Comparison of ENCODE assay signal across 8 mouse cellular contexts in genomic region chr3:100685763-100686370, GRCm38 (mm10). TPM values are rescaled to one million over a fixed set of nuclear protein-coding genes. Genes with fewer than 3 reads are reported as not detected.
DNase-seq lines count a peak whose midpoint lies in the region; ATAC-seq and TF ChIP-seq lines count a peak whose summit lies in the region.

No protein-coding gene starts in this region.

- under 1% methylated on average over 34 of the region's 77 CpGs for WGBS in forebrain, embryonic 15.5 days

- H3K79me2 ChIP-seq in MEL (ENCODE audit: control insufficient read depth, insufficient read depth, low read length, poor library complexity) = peaks cover 37% of the 10 kb centered on the region

- peak overlapping the region; percentile 92 for H3K9ac ChIP-seq in MEL (ENCODE audit: control insufficient read depth, low read depth, low read length, poor library complexity, severe bottlenecking)
- H3K9ac ChIP-seq in forebrain, embryonic 15.5 days (replicated peaks) = peak overlapping the region; percentile 88

- TF ChIP-seq CTCF in MEL (IDR thresholded peaks at IDR 0.05 in 2 of 3, conservative IDR thresholded peaks at IDR 0.05 in 1 of 3; ENCODE audit: control insufficient read depth in 1 of 3, insufficient read depth in 1 of 3, low read depth in 2 of 3, low read length in 3 of 3, poor library complexity in 1 of 3, severe bottlenecking in 1 of 3) = no peak

- intact Hi-C loops in heart, postnatal 36 days (cut with DNase I) = loop anchor here (5.0 to 10.0 kb wide), 3 partner anchors 239 to 521 kb away; partner anchors contain the start of genes Gdap2, Trim45 and Wdr3

- H3K9me3 ChIP-seq in MEL (replicated peaks; ENCODE audit: insufficient read depth, low read length) = no peaks in the 10 kb centered on the region
- no peaks in the 10 kb centered on the region for H3K9me3 ChIP-seq in forebrain, embryonic 15.5 days

- DNase-seq in MEL (ENCODE audit: low read depth, low spot score) = peak; percentile 74
- peak; percentile 84 for DNase-seq in cerebellum, adult 11-12 months
- peak; percentile 74 to 89 for DNase-seq in heart, postnatal 36 days
- peak; percentile 64 for DNase-seq in layer of hippocampus, adult 9-11 months
- peak; percentile 72 for DNase-seq in lung, postnatal 14 days
- DNase-seq in ovary, postnatal 36 days (ENCODE audit: low spot score) = peak; percentile 80
- DNase-seq in thymus, postnatal 36 days = peak; percentile 79 to 80

- TF ChIP-seq POLR2A in MEL (IDR thresholded peaks at IDR 0.05; ENCODE audit: control insufficient read depth in 1 of 2, insufficient read depth in 1 of 2, low read depth in 1 of 2, low read length in 2 of 2, poor library complexity in 1 of 2) = peak in 1 of 2 experiments; percentile 38; a peak in 1 of 4 replicates

- peak overlapping the region; percentile 93 for H3K4me2 ChIP-seq in forebrain, embryonic 15.5 days (replicated peaks)

- H3K4me3 ChIP-seq in MEL (ENCODE audit: control insufficient read depth in 1 of 2, insufficient read depth in 1 of 2, low read depth in 2 of 2, low read length in 2 of 2) = peak overlapping the region; percentile 86 to 97
- H3K4me3 ChIP-seq in forebrain, embryonic 15.5 days = peak overlapping the region; percentile 81

- TF ChIP-seq RAD21 in MEL (IDR thresholded peaks at IDR 0.05; ENCODE audit: low read depth, low read length) = no peak

- peak; percentile 91; the same call in 1 of the 2 replicates for ATAC-seq in forebrain, embryonic 15.5 days (replicated peaks)

- 0 out of 4 replicates have a peak, but pooled peaks cover 0 to 1% of the 10 kb centered on the region in 2 experiments for H3K27me3 ChIP-seq in MEL (ENCODE audit: control insufficient read depth in 1 of 2, insufficient read depth in 2 of 2, low read length in 2 of 2)
- no peaks in the 10 kb centered on the region for H3K27me3 ChIP-seq in forebrain, embryonic 15.5 days

- H3K4me1 ChIP-seq in MEL (ENCODE audit: control insufficient read depth in 1 of 2, insufficient read depth in 2 of 2, low read length in 2 of 2) = peaks cover 8 to 12% of the 10 kb centered on the region in 2 experiments
- H3K4me1 ChIP-seq in forebrain, embryonic 15.5 days = peaks cover 37% of the 10 kb centered on the region

- peak overlapping the region; percentile 68 for H3K27ac ChIP-seq in MEL (ENCODE audit: control insufficient read depth, low read depth, low read length)
- H3K27ac ChIP-seq in forebrain, embryonic 15.5 days (replicated peaks) = peak overlapping the region; percentile 97

- peaks cover 0 to 13% of the 10 kb centered on the region in 2 experiments; a peak in 2 of 4 replicates for H3K36me3 ChIP-seq in MEL (ENCODE audit: control insufficient read depth in 1 of 2, insufficient read depth in 2 of 2, low read length in 2 of 2)
- H3K36me3 ChIP-seq in forebrain, embryonic 15.5 days = no peaks in the 10 kb centered on the region

- TF ChIP-seq EP300 in MEL (IDR thresholded peaks at IDR 0.05; ENCODE audit: low read depth in 1 of 2, low read length in 2 of 2) = no peak

TF ChIP-seq in MEL, 35 proteins besides CTCF, POLR2A, EP300 and RAD21:
- TF ChIP-seq MXI1 (IDR thresholded peaks at IDR 0.05; ENCODE audit: low read depth, low read length) = peak; percentile 39; the same call in 1 of the 2 replicates
- TF ChIP-seq USF2 (IDR thresholded peaks at IDR 0.05; ENCODE audit: borderline replicate concordance in 1 of 2, insufficient read depth in 1 of 2, low read depth in 1 of 2, low read length in 2 of 2) = no peak
- peak; percentile 50; the same call in 1 of the 2 replicates for TF ChIP-seq USF1 (IDR thresholded peaks at IDR 0.05; ENCODE audit: low read depth, low read length)
- TF ChIP-seq MYC (IDR thresholded peaks at IDR 0.05; ENCODE audit: low read depth, low read length) = peak; percentile 45; the same call in 1 of the 2 replicates
- TF ChIP-seq NRF1 (IDR thresholded peaks at IDR 0.05; ENCODE audit: insufficient read depth, low read depth, low read length, poor library complexity, severe bottlenecking) = peak; percentile 49; the same call in 1 of the 2 replicates
- TF ChIP-seq MAX (IDR thresholded peaks at IDR 0.05; ENCODE audit: low read length) = peak; percentile 79

RNA-seq across cellular contexts. Expression of gene Man1a2, which starts 0.6 kb away (rescaled TPM):
- 33.2 and 33.3 TPM in 2 replicates for total RNA-seq in MEL (2012; rRNA removed)
- 100 to 1,000 TPM in 1 of 2 experiments, 10 to 100 TPM in 1; 27.1 to 261 TPM for polyA plus RNA-seq in MEL (2012; ENCODE audit: insufficient read depth in 1 of 2, insufficient read length in 2 of 2, low read depth in 1 of 2, low replicate concordance in 2 of 2, missing spikeins in 1 of 2)
- polyA plus RNA-seq in forebrain, embryonic 15.5 days (2015; fragmentation: Nextera tagmentation; extraction: Ambion mirVana) = 38.8 and 39.1 TPM in 2 replicates
- total RNA-seq in heart, postnatal 36 days (2021) = 10 to 100 TPM; 44.2 to 51.9 TPM

Comparison
In these comparisons a context has a peak if more than half of its experiments do, and no peak if none do; other contexts are left out.
1. Peak in every context shown above with its lines: DNase-seq, ATAC-seq, H3K4me3 ChIP-seq and H3K27ac ChIP-seq.